Mouse (Mus musculus) mouse embryonic stem cell (cell line): ENCODE measurements around the gene Natd1.
"Not testable (repeated sequence)": the region's sequence is repeated elsewhere in the genome, so short reads cannot be mapped to it uniquely, and the experiment has no call there.

ENCODE experiments used
- in situ Hi-C, 2 experiments: fragments of 300-500 bp; cut with MboI; formaldehyde crosslinking; loops; 1 replicate in 1 of 2; 3 replicates in 1 of 2; pipeline ENCODE4 v1.14.3; 2019 to 2020; ENCODE audit warnings: low sequenced_read_pairs in 2 of 2, low pct_unique_long_range_greater_than_20kb in 1 of 2, mixed read lengths in 1 of 2; ENCODE audit not compliant: unreplicated experiment in 1 of 2

Gene Natd1

GRCm38 (mm10) chr11:60903661-60904061, 10.9 kb downstream of the Natd1 start:
- in situ Hi-C loops = no loop called here

GRCm38 (mm10) chr11:60902486-60902885, 12.1 kb downstream of the Natd1 start:
- in situ Hi-C loops = no loop called here

- in situ Hi-C loops = no loop called here
Observed at GRCm38 (mm10) chr11:60902001-60902400, 12.5 kb downstream of the Natd1 start.

- in situ Hi-C loops = no loop called here
Observed at GRCm38 (mm10) chr11:60895915-60896314, 18.6 kb downstream of the Natd1 start.

- in situ Hi-C loops = no loop called here
Observed at GRCm38 (mm10) chr11:60890744-60891143, 23.8 kb downstream of the Natd1 start.

- in situ Hi-C loops = no loop called here
Observed at GRCm38 (mm10) chr11:60890286-60890685, 24.3 kb downstream of the Natd1 start.

GRCm38 (mm10) chr11:60889861-60890260, 24.7 kb downstream of the Natd1 start:
- in situ Hi-C loops = no loop called here

- in situ Hi-C loops = not testable (repeated sequence)
Observed at GRCm38 (mm10) chr11:60886986-60887385, 27.6 kb downstream of the Natd1 start.

- in situ Hi-C loops = no loop called here
Observed at GRCm38 (mm10) chr11:60882386-60882785, 32.2 kb downstream of the Natd1 start.

- in situ Hi-C loops = no loop called here
Observed at GRCm38 (mm10) chr11:60880559-60880958, 34.0 kb downstream of the Natd1 start.

- in situ Hi-C loops = no loop called here
Observed at GRCm38 (mm10) chr11:60879423-60879822, 35.1 kb downstream of the Natd1 start.

- in situ Hi-C loops = no loop called here
Observed at GRCm38 (mm10) chr11:60878675-60879294, 35.8 kb downstream of the Natd1 start, which contains the start of gene Tmem11. Tmem11 (minus strand) TSS chr11:60879272.

GRCm38 (mm10) chr11:60878056-60878612, 36.4 kb downstream of the Natd1 start:
- in situ Hi-C loops = no loop called here

GRCm38 (mm10) chr11:60873101-60873500, 41.4 kb downstream of the Natd1 start:
- in situ Hi-C loops = no loop called here

- in situ Hi-C loops = no loop called here
Observed at GRCm38 (mm10) chr11:60871409-60871808, 43.1 kb downstream of the Natd1 start.

- in situ Hi-C loops = not testable (repeated sequence)
Observed at GRCm38 (mm10) chr11:60869471-60869870, 45.1 kb downstream of the Natd1 start.

- in situ Hi-C loops = no loop called here
Observed at GRCm38 (mm10) chr11:60867904-60868303, 46.6 kb downstream of the Natd1 start.

GRCm38 (mm10) chr11:60867456-60867855, 47.1 kb downstream of the Natd1 start:
- in situ Hi-C loops = no loop called here

- in situ Hi-C loops = no loop called here
Observed at GRCm38 (mm10) chr11:60866021-60866420, 48.5 kb downstream of the Natd1 start.

GRCm38 (mm10) chr11:60864916-60865315, 49.6 kb downstream of the Natd1 start:
- in situ Hi-C loops = no loop called here
